Mouse (Mus musculus) embryonic facial prominence, embryonic 13.5 days (tissue): ENCODE data around the gene AC109138.7. TPM values are rescaled to one million over a fixed set of nuclear protein-coding genes. Genes with fewer than 3 reads are reported as not detected.
"Not testable (repeated sequence)": the region's sequence is repeated elsewhere in the genome, so short reads cannot be mapped to it uniquely, and the experiment has no call there.

Experiments used
- ATAC-seq: fragments of 200-750 bp; cut with Nextera tagmentation; 2 replicates; pipeline ENCODE4 v1.8.0; 2017; ENCODE audit warnings: low read depth; ENCODE audit not compliant: insufficient number of reproducible peaks, insufficient read depth, low FRiP score, low TSS enrichment
- H3K27ac ChIP-seq: fragments of 300-500 bp; sonication (generic); 2 replicates; pipeline ENCODE4 v1.5.1; 2015; ENCODE audit warnings: moderate library complexity, mild to moderate bottlenecking, inconsistent platforms
- H3K27me3 ChIP-seq: fragments of 300-500 bp; sonication (generic); 2 replicates; pipeline ENCODE4 v1.6.1; 2015; ENCODE audit warnings: mild to moderate bottlenecking, inconsistent platforms
- H3K36me3 ChIP-seq: fragments of 300-500 bp; sonication (generic); 2 replicates; pipeline ENCODE4 v1.6.1; 2015; ENCODE audit warnings: mild to moderate bottlenecking, inconsistent platforms
- H3K4me1 ChIP-seq: fragments of 300-500 bp; sonication (generic); 2 replicates; pipeline ENCODE4 v1.6.1; 2015; ENCODE audit warnings: inconsistent platforms
- H3K4me2 ChIP-seq: fragments of 300-500 bp; sonication (generic); 2 replicates; pipeline ENCODE4 v1.6.1; 2015; ENCODE audit warnings: moderate library complexity, mild to moderate bottlenecking, inconsistent platforms
- H3K4me3 ChIP-seq: fragments of 300-500 bp; sonication (generic); 2 replicates; pipeline ENCODE4 v1.5.1; 2015; ENCODE audit warnings: mild to moderate bottlenecking, inconsistent platforms
- H3K9ac ChIP-seq: fragments of 300-500 bp; sonication (generic); 2 replicates; pipeline ENCODE4 v1.6.1; 2015; ENCODE audit warnings: mild to moderate bottlenecking, inconsistent platforms
- H3K9me3 ChIP-seq: fragments of 300-500 bp; sonication (generic); 2 replicates; pipeline ENCODE4 v1.6.1; 2016; ENCODE audit warnings: inconsistent platforms
- WGBS: fragments of 180-500 bp; shearing (Covaris S2); methylation state at CpG from one replicate; pipeline ENCODE4 v1.1.7; 2015; ENCODE audit warnings: mixed read lengths; 5-methylcytosine and 5-hydroxymethylcytosine counted together
- polyA plus RNA-seq: library from polyadenylated mRNA; unstranded; fragments of >200 nt; fragmentation: Nextera tagmentation; extraction: Ambion mirVana; gene quantifications from 2 replicates; pipeline ENCODE4 v1.2.1, GENCODE M21; 2015

Gene AC109138.7
- polyA plus RNA-seq, 1 experiment from 2014 or later: not detected

GRCm38 (mm10) chr19:4232651-4233050, 18.5 kb downstream of the AC109138.7 start:
- Histone ChIP-seq H3K27ac (no peak overlapping the region), H3K36me3 (no peaks in the 10 kb centered on the region), H3K27me3 (peaks cover 10% of the 10 kb centered on the region), H3K9ac (peak overlapping the region; percentile 72), H3K4me1 (peaks cover 25% of the 10 kb centered on the region), H3K9me3 (no peaks in the 10 kb centered on the region), H3K4me3 (peak overlapping the region; percentile 58; the same call in 1 of the 2 replicates), H3K4me2 (peak overlapping the region; percentile 80)
- WGBS: 85% methylated on average over 7 of the region's 7 CpGs
- ATAC-seq: no peak

GRCm38 (mm10) chr19:4234548-4234947, 20.4 kb downstream of the AC109138.7 start:
- Histone ChIP-seq H3K4me3 (no peak overlapping the region), H3K27me3 (peaks cover 6% of the 10 kb centered on the region; the same call in 1 of the 2 replicates), H3K27ac (no peak overlapping the region), H3K36me3 (no peaks in the 10 kb centered on the region), H3K4me2 (no peak overlapping the region), H3K9ac (no peak overlapping the region), H3K9me3 (no peaks in the 10 kb centered on the region), H3K4me1 (peaks cover 13% of the 10 kb centered on the region)
- 73% methylated on average over 4 of the region's 4 CpGs for WGBS
- no peak for ATAC-seq

- H3K9me3 ChIP-seq: no peaks in the 10 kb centered on the region
- H3K27ac ChIP-seq: no peak overlapping the region
- H3K4me1 ChIP-seq: no peaks in the 10 kb centered on the region
- no peaks in the 10 kb centered on the region for H3K36me3 ChIP-seq
- ATAC-seq: no peak
- no peak overlapping the region for H3K4me2 ChIP-seq
- H3K9ac ChIP-seq: no peak overlapping the region
- WGBS: 45% methylated on average over 8 of the region's 8 CpGs
- H3K4me3 ChIP-seq: no peak overlapping the region
- H3K27me3 ChIP-seq: no peaks in the 10 kb centered on the region
Measured at GRCm38 (mm10) chr19:4240247-4240668, 26.1 kb downstream of the AC109138.7 start.

GRCm38 (mm10) chr19:4242416-4242815, 28.3 kb downstream of the AC109138.7 start:
- no peak for ATAC-seq
- 66% methylated on average over 3 of the region's 3 CpGs for whole genome bisulfite sequencing

GRCm38 (mm10) chr19:4244775-4245174, 30.6 kb downstream of the AC109138.7 start:
- H3K9me3 ChIP-seq: no peaks in the 10 kb centered on the region
- no peaks in the 10 kb centered on the region for H3K36me3 ChIP-seq
- no peak overlapping the region for H3K4me3 ChIP-seq
- H3K27me3 ChIP-seq: no peaks in the 10 kb centered on the region
- no peaks in the 10 kb centered on the region for H3K4me1 ChIP-seq
- WGBS: 83% methylated on average over 6 of the region's 6 CpGs
- no peak overlapping the region for H3K27ac ChIP-seq
- H3K9ac ChIP-seq: no peak overlapping the region
- ATAC-seq: no peak
- H3K4me2 ChIP-seq: no peak overlapping the region

More at GRCm38 (mm10) chr19:4242416-4242815, 28.3 kb downstream of the AC109138.7 start:
- Histone ChIP-seq H3K9me3 (no peaks in the 10 kb centered on the region), H3K9ac (no peak overlapping the region), H3K4me2 (no peak overlapping the region), H3K27me3 (no peaks in the 10 kb centered on the region), H3K4me3 (no peak overlapping the region), H3K4me1 (no peaks in the 10 kb centered on the region), H3K36me3 (no peaks in the 10 kb centered on the region), H3K27ac (no peak overlapping the region)

- 48% methylated on average over 1 of the region's 1 CpGs for WGBS
- no peak for ATAC-seq
Measured at GRCm38 (mm10) chr19:4247010-4247409, 32.9 kb downstream of the AC109138.7 start.

GRCm38 (mm10) chr19:4248683-4249082, 34.5 kb downstream of the AC109138.7 start:
- H3K4me3 ChIP-seq, H3K4me2 ChIP-seq, H3K27me3 ChIP-seq, ATAC-seq, H3K9me3 ChIP-seq, H3K27ac ChIP-seq, H3K9ac ChIP-seq, H3K36me3 ChIP-seq, H3K4me1 ChIP-seq: not testable (repeated sequence)
- WGBS: 54% methylated on average over 1 of the region's 1 CpGs

More at GRCm38 (mm10) chr19:4247010-4247409, 32.9 kb downstream of the AC109138.7 start:
- Histone ChIP-seq H3K4me3 (no peak overlapping the region), H3K4me1 (no peaks in the 10 kb centered on the region), H3K36me3 (no peaks in the 10 kb centered on the region), H3K9ac (no peak overlapping the region), H3K9me3 (no peaks in the 10 kb centered on the region), H3K4me2 (no peak overlapping the region), H3K27me3 (no peaks in the 10 kb centered on the region), H3K27ac (no peak overlapping the region)

- no peak overlapping the region for H3K27ac ChIP-seq
- H3K27me3 ChIP-seq: no peaks in the 10 kb centered on the region
- ATAC-seq: no peak
- H3K4me3 ChIP-seq: no peak overlapping the region
- peaks cover 13% of the 10 kb centered on the region for H3K4me1 ChIP-seq
- no peak overlapping the region for H3K9ac ChIP-seq
- H3K9me3 ChIP-seq: no peaks in the 10 kb centered on the region
- 87% methylated on average over 7 of the region's 7 CpGs for WGBS
- H3K36me3 ChIP-seq: no peaks in the 10 kb centered on the region
- no peak overlapping the region for H3K4me2 ChIP-seq
Measured at GRCm38 (mm10) chr19:4254230-4254629, 40.1 kb downstream of the AC109138.7 start.

GRCm38 (mm10) chr19:4255583-4256162, 41.5 kb downstream of the AC109138.7 start:
- Histone ChIP-seq H3K27me3 (no peaks in the 10 kb centered on the region), H3K9me3 (no peaks in the 10 kb centered on the region), H3K4me2 (no peak overlapping the region), H3K36me3 (no peaks in the 10 kb centered on the region), H3K4me1 (peaks cover 15% of the 10 kb centered on the region), H3K4me3 (no peak overlapping the region), H3K27ac (no peak overlapping the region), H3K9ac (no peak overlapping the region)
- no peak for ATAC-seq
- WGBS: 73% methylated on average over 11 of the region's 11 CpGs

- WGBS: under 1% methylated on average over 41 of the region's 41 CpGs
- peaks cover 15% of the 10 kb centered on the region for H3K4me1 ChIP-seq
Measured at GRCm38 (mm10) chr19:4257216-4257896, 43.2 kb downstream of the AC109138.7 start.

GRCm38 (mm10) chr19:4257897-4258252, 43.7 kb downstream of the AC109138.7 start:
- H3K9ac ChIP-seq: peak overlapping the region; percentile 77
- H3K4me2 ChIP-seq: peak overlapping the region; percentile 89
- peaks cover 15% of the 10 kb centered on the region for H3K4me1 ChIP-seq
- 19% methylated on average over 12 of the region's 12 CpGs for WGBS
- peak; percentile 8; the same call in 1 of the 2 replicates for ATAC-seq
- peak overlapping the region; percentile 67 for H3K4me3 ChIP-seq
- H3K27me3 ChIP-seq: no peaks in the 10 kb centered on the region
- no peaks in the 10 kb centered on the region for H3K9me3 ChIP-seq
- H3K36me3 ChIP-seq: no peaks in the 10 kb centered on the region; the same call in 1 of the 2 replicates
- H3K27ac ChIP-seq: no peak overlapping the region

More at GRCm38 (mm10) chr19:4257216-4257896, 43.2 kb downstream of the AC109138.7 start:
- peak overlapping the region; percentile 67 for H3K4me3 ChIP-seq
- peak overlapping the region; percentile 89 for H3K4me2 ChIP-seq
- peak; percentile 80 for ATAC-seq
- no peaks in the 10 kb centered on the region for H3K36me3 ChIP-seq
- no peak overlapping the region for H3K27ac ChIP-seq
- no peaks in the 10 kb centered on the region for H3K9me3 ChIP-seq
- H3K9ac ChIP-seq: peak overlapping the region; percentile 77
- H3K27me3 ChIP-seq: no peaks in the 10 kb centered on the region
